Mouse (Mus musculus): ENCODE measurements around the gene Bcl2l15.

GRCm38 (mm10) chr3:103839711-103840110 lies 7.3 kb downstream of the Bcl2l15 start:
- TF ChIP-seq SRF (IDR thresholded peaks at IDR 0.05; ENCODE audit: control insufficient read depth, insufficient read length, low read depth) (no peak), E2F4 (IDR thresholded peaks at IDR 0.05; ENCODE audit: insufficient read depth) (no peak), POLR2A (IDR thresholded peaks at IDR 0.05; ENCODE audit: insufficient read length, low read depth) (no peak), POLR2AphosphoS2 (IDR thresholded peaks at IDR 0.05; ENCODE audit: insufficient read length, low read depth) (no peak), MYOD1 (IDR thresholded peaks at IDR 0.05; ENCODE audit: control insufficient read depth in 1 of 3, insufficient read length in 2 of 3, low read depth in 2 of 3) (no peak), TCF12 (IDR thresholded peaks at IDR 0.05; ENCODE audit: insufficient read depth, poor library complexity, severe bottlenecking) (no peak), MYOG (IDR thresholded peaks at IDR 0.05; ENCODE audit: control insufficient read depth in 1 of 3, insufficient read depth in 1 of 3, insufficient read length in 2 of 3, low read depth in 2 of 3) (no peak)
